Mouse (Mus musculus): ENCODE measurements around the gene Cltb. TPM values are rescaled to one million over a fixed set of nuclear protein-coding genes. Genes with fewer than 3 reads are reported as not detected.

Gene Cltb
- total and polyA plus RNA-seq, 2 experiments from 2014 or later = 32.1 to 66.0 TPM

DNA sequence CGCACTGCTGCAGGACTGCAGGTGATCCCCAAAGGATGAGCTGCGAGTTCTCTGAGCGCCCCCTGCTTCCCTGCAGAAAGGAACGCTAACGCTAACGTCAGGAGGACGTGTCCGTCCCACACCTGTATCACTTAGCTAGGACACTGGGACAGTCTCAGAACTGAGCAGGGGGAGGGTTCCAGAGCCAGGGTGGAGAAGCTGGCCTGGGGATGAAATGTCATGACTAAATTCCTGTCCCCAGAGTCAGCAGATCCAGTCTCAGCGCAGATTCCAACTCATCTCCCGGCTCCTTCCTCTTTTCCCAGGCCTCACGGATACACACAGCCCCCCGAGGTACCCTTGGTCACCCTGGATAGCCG, 552 bp downstream of the Cltb start:
- TF ChIP-seq EP300 (IDR thresholded peaks at IDR 0.05; ENCODE audit: low read depth) = no peak
- TF ChIP-seq CTCF (IDR thresholded peaks at IDR 0.05; ENCODE audit: low read depth) = no peak
- peak; percentile 18 for ATAC-seq (ENCODE audit: insufficient read depth, low read depth)
- H3K9ac ChIP-seq (replicated peaks; ENCODE audit: low read depth, low read length) = peak overlapping the region; percentile 78
- H3K4me3 ChIP-seq (ENCODE audit: low read depth, low read length) = peak overlapping the region; percentile 67
- no peaks in the 10 kb centered on the region for H3K9me3 ChIP-seq (replicated peaks; ENCODE audit: control insufficient read depth, low read length)
- peaks cover 5% of the 10 kb centered on the region; the same call in 1 of the 2 replicates for H3K36me3 ChIP-seq (replicated peaks; ENCODE audit: control insufficient read depth, insufficient read depth, low read length)
- H3K4me1 ChIP-seq (ENCODE audit: control insufficient read depth, insufficient read depth) = no peaks in the 10 kb centered on the region
- no peak for DNase-seq (ENCODE audit: low spot score)
- peak overlapping the region; percentile 74 for H3K27ac ChIP-seq (ENCODE audit: low read depth)
- H3K27me3 ChIP-seq (ENCODE audit: control insufficient read depth, insufficient read depth, low read length) = no peaks in the 10 kb centered on the region
- 13% methylated on average over 13 of the region's 13 CpGs for WGBS
- H3K4me2 ChIP-seq (ENCODE audit: low read depth, low read length) = peak overlapping the region; percentile 88

DNA sequence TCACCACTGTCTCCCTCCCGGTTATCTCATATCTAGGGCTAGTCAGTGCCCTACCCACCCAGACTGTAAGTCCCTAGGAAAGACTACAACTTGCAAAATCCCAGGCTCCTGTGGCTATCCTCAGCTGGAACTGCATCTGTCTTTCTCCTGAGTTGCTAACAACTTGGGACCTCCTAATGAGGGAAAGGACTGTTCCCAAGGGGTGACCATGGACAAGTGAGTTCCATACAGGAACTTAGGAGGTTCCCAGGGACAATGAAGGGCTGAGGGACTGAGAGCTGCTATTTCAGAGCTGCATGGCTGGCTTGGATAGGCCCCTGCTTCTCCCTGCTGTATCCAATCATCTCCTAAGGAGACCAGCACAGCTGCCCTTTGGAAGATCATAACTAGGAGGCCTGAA, 1.8 kb downstream of the Cltb start:
- H3K27ac ChIP-seq (ENCODE audit: low read depth) = peak overlapping the region; percentile 22; the same call in 1 of the 2 replicates
- no peak for DNase-seq (ENCODE audit: low spot score)
- WGBS = 14% methylated on average over 1 of the region's 1 CpGs
- H3K9me3 ChIP-seq (replicated peaks; ENCODE audit: control insufficient read depth, low read length) = no peaks in the 10 kb centered on the region
- ATAC-seq (ENCODE audit: insufficient read depth, low read depth) = no peak
- H3K27me3 ChIP-seq (ENCODE audit: control insufficient read depth, insufficient read depth, low read length) = no peaks in the 10 kb centered on the region
- H3K36me3 ChIP-seq (replicated peaks; ENCODE audit: control insufficient read depth, insufficient read depth, low read length) = peaks cover 12% of the 10 kb centered on the region; the same call in 1 of the 2 replicates
- H3K4me2 ChIP-seq (ENCODE audit: low read depth, low read length) = peak overlapping the region; percentile 7
- H3K4me1 ChIP-seq (ENCODE audit: control insufficient read depth, insufficient read depth) = no peaks in the 10 kb centered on the region
- TF ChIP-seq CTCF (IDR thresholded peaks at IDR 0.05; ENCODE audit: low read depth) (no peak), EP300 (IDR thresholded peaks at IDR 0.05; ENCODE audit: low read depth) (no peak)
- H3K4me3 ChIP-seq (ENCODE audit: low read depth, low read length) = no peak overlapping the region
- no peak overlapping the region for H3K9ac ChIP-seq (replicated peaks; ENCODE audit: low read depth, low read length)

DNA sequence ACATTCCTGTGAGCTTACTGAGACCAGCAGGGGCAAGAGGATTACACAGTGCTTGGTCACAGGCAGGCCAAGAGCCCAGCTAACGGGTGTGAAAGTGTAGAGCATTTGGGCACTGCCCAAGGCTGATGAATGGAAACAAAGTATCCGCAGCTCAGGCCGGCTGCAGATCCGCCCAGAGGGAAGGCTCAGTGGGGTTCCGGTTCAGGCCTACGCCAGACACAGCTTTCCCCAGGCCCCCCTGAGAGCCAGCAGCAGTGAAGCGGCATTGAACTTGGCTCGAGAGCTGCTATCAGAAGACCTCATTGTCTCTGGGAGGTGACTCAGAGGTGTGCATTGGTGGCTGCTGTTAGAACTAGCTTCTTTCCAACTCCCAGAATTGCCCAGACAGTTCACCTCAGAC, 2.5 kb downstream of the Cltb start:
- Histone ChIP-seq H3K9me3 (replicated peaks; ENCODE audit: control insufficient read depth, low read length) (no peaks in the 10 kb centered on the region), H3K27me3 (ENCODE audit: control insufficient read depth, insufficient read depth, low read length) (no peaks in the 10 kb centered on the region), H3K27ac (ENCODE audit: low read depth) (peak overlapping the region; percentile 22), H3K4me1 (ENCODE audit: control insufficient read depth, insufficient read depth) (no peaks in the 10 kb centered on the region), H3K4me3 (ENCODE audit: low read depth, low read length) (no peak overlapping the region), H3K36me3 (replicated peaks; ENCODE audit: control insufficient read depth, insufficient read depth, low read length) (peaks cover 13% of the 10 kb centered on the region; the same call in 1 of the 2 replicates), H3K9ac (replicated peaks; ENCODE audit: low read depth, low read length) (no peak overlapping the region; the same call in 1 of the 2 replicates), H3K4me2 (ENCODE audit: low read depth, low read length) (peak overlapping the region; percentile 7)
- no peak for TF ChIP-seq EP300 (IDR thresholded peaks at IDR 0.05; ENCODE audit: low read depth)
- no peak for TF ChIP-seq CTCF (IDR thresholded peaks at IDR 0.05; ENCODE audit: low read depth)
- no peak for DNase-seq (ENCODE audit: low spot score)
- 33% methylated on average over 8 of the region's 8 CpGs for WGBS
- no peak for ATAC-seq (ENCODE audit: insufficient read depth, low read depth)

- no peaks in the 10 kb centered on the region for H3K4me1 ChIP-seq (ENCODE audit: control insufficient read depth, insufficient read depth)
- ATAC-seq (ENCODE audit: insufficient read depth, low read depth) (no peak), DNase-seq (ENCODE audit: low spot score) (no peak)
- no peaks in the 10 kb centered on the region for H3K9me3 ChIP-seq (replicated peaks; ENCODE audit: control insufficient read depth, low read length)
- H3K36me3 ChIP-seq (replicated peaks; ENCODE audit: control insufficient read depth, insufficient read depth, low read length) = peaks cover 18% of the 10 kb centered on the region; the same call in 1 of the 2 replicates
- H3K4me2 ChIP-seq (ENCODE audit: low read depth, low read length) = no peak overlapping the region
- TF ChIP-seq EP300 (IDR thresholded peaks at IDR 0.05; ENCODE audit: low read depth) (no peak), CTCF (IDR thresholded peaks at IDR 0.05; ENCODE audit: low read depth) (no peak)
- no peak overlapping the region for H3K4me3 ChIP-seq (ENCODE audit: low read depth, low read length)
- no peak overlapping the region for H3K27ac ChIP-seq (ENCODE audit: low read depth)
- H3K9ac ChIP-seq (replicated peaks; ENCODE audit: low read depth, low read length) = no peak overlapping the region
- no peaks in the 10 kb centered on the region for H3K27me3 ChIP-seq (ENCODE audit: control insufficient read depth, insufficient read depth, low read length)
- 81% methylated on average over 3 of the region's 3 CpGs for WGBS
These were observed 3.1 kb downstream of the Cltb start for GRCm38 (mm10) chr13:54608002-54608401.

DNA sequence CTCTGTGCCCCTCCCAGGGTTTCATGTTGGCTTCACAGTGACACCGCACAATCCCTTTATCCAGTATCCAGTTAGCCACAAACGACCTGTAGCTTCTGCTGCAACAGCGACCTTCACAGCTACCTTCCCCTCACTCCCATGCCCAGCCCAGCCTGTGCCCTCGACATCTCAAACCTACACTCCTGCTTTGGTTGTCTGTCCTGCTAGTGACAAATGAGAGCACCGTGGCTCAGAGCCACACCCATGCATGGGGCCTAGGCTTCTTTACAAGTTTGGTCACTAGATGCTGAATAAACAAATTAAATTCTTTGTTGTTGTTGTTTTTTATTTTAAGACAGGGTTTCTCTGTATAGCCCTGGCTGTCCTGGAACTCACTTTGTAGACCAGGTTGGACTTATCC, 3.9 kb downstream of the Cltb start:
- no peak for TF ChIP-seq EP300 (IDR thresholded peaks at IDR 0.05; ENCODE audit: low read depth)
- no peak for TF ChIP-seq CTCF (IDR thresholded peaks at IDR 0.05; ENCODE audit: low read depth)
- Histone ChIP-seq H3K4me3 (ENCODE audit: low read depth, low read length) (no peak overlapping the region), H3K9me3 (replicated peaks; ENCODE audit: control insufficient read depth, low read length) (no peaks in the 10 kb centered on the region), H3K27me3 (ENCODE audit: control insufficient read depth, insufficient read depth, low read length) (no peaks in the 10 kb centered on the region), H3K4me2 (ENCODE audit: low read depth, low read length) (no peak overlapping the region), H3K9ac (replicated peaks; ENCODE audit: low read depth, low read length) (no peak overlapping the region), H3K27ac (ENCODE audit: low read depth) (no peak overlapping the region), H3K4me1 (ENCODE audit: control insufficient read depth, insufficient read depth) (no peaks in the 10 kb centered on the region), H3K36me3 (replicated peaks; ENCODE audit: control insufficient read depth, insufficient read depth, low read length) (peaks cover 18% of the 10 kb centered on the region; the same call in 1 of the 2 replicates)
- 56% methylated on average over 5 of the region's 5 CpGs for WGBS
- ATAC-seq (ENCODE audit: insufficient read depth, low read depth) (no peak), DNase-seq (ENCODE audit: low spot score) (no peak)

DNA sequence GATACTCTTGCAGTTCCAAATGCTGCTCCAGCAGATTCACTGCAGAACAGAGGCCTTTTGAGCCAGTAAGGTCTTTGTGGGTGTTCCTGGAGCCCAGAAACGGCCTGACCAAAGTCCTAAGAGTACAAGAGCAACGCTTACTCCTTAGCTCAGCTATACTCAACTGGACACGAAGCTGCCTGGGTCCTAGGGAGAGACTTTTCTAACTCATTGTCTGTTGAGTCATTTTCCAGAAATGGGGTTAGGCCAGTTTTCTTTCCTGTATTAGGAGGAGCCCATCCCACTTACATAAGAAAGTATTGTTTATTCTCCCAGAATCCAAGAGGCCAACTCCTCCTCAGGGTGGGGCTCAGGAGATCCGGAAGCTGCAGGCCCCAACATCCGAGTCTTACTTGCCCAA, 5.7 kb downstream of the Cltb start:
- no peaks in the 10 kb centered on the region for H3K4me1 ChIP-seq (ENCODE audit: control insufficient read depth, insufficient read depth)
- H3K27ac ChIP-seq (ENCODE audit: low read depth) = 0 out of 2 replicates have a peak overlapping the region, but pooled peaks have one; percentile 28
- no peak overlapping the region for H3K4me3 ChIP-seq (ENCODE audit: low read depth, low read length)
- no peaks in the 10 kb centered on the region for H3K9me3 ChIP-seq (replicated peaks; ENCODE audit: control insufficient read depth, low read length)
- H3K36me3 ChIP-seq (replicated peaks; ENCODE audit: control insufficient read depth, insufficient read depth, low read length) = peaks cover 18% of the 10 kb centered on the region; the same call in 1 of the 2 replicates
- H3K4me2 ChIP-seq (ENCODE audit: low read depth, low read length) = no peak overlapping the region
- WGBS = 71% methylated on average over 5 of the region's 5 CpGs
- no peak for ATAC-seq (ENCODE audit: insufficient read depth, low read depth)
- TF ChIP-seq CTCF (IDR thresholded peaks at IDR 0.05; ENCODE audit: low read depth) = no peak
- TF ChIP-seq EP300 (IDR thresholded peaks at IDR 0.05; ENCODE audit: low read depth) = no peak
- DNase-seq (ENCODE audit: low spot score) = no peak
- H3K9ac ChIP-seq (replicated peaks; ENCODE audit: low read depth, low read length) = no peak overlapping the region
- no peaks in the 10 kb centered on the region for H3K27me3 ChIP-seq (ENCODE audit: control insufficient read depth, insufficient read depth, low read length)

All from heart, postnatal 0 days (tissue).